Mouse (Mus musculus) heart, embryonic 10.5 days (tissue): ENCODE results near the gene Tex29. TPM values are rescaled to one million over a fixed set of nuclear protein-coding genes. Genes with fewer than 3 reads are reported as not detected.

Source experiments
- DNase-seq: peaks from one replicate; pipeline ENCODE4 v3.0.0-alpha.2; 2017; ENCODE audit warnings: low spot score
- H3K27ac ChIP-seq: fragments of 300-500 bp; sonication (generic); 2 replicates; pipeline ENCODE4 v1.5.1; 2016; ENCODE audit warnings: mild to moderate bottlenecking
- H3K27me3 ChIP-seq: fragments of 300-500 bp; sonication (generic); 2 replicates; pipeline ENCODE4 v1.6.1; 2016; ENCODE audit warnings: mild to moderate bottlenecking; ENCODE audit not compliant: poor library complexity, insufficient read depth, severe bottlenecking
- H3K36me3 ChIP-seq: fragments of 300-500 bp; sonication (generic); 2 replicates; pipeline ENCODE4 v1.6.1; 2016; ENCODE audit warnings: mild to moderate bottlenecking, moderate library complexity
- H3K4me1 ChIP-seq: fragments of 300-500 bp; sonication (generic); 2 replicates; pipeline ENCODE4 v1.6.1; 2016; ENCODE audit warnings: mild to moderate bottlenecking
- H3K4me3 ChIP-seq: fragments of 300-500 bp; sonication (generic); 2 replicates; pipeline ENCODE4 v1.5.1; 2016; ENCODE audit warnings: mild to moderate bottlenecking, moderate library complexity
- H3K9me3 ChIP-seq: fragments of 300-500 bp; sonication (generic); 2 replicates; pipeline ENCODE4 v1.6.1; 2016; ENCODE audit warnings: mild to moderate bottlenecking, moderate library complexity
- WGBS: fragments of 180-500 bp; shearing (Covaris S2); methylation state at CpG from one replicate; pipeline ENCODE4 v1.1.7; 2016; 5-methylcytosine and 5-hydroxymethylcytosine counted together
- polyA plus RNA-seq: library from polyadenylated mRNA; unstranded; fragments of >200 nt; fragmentation: Nextera tagmentation; extraction: Ambion mirVana; gene quantifications from 2 replicates; pipeline ENCODE4 v1.2.1, GENCODE M21; 2016

Gene Tex29
- polyA plus RNA-seq, 1 experiment from 2014 or later, result not detected

DNA sequence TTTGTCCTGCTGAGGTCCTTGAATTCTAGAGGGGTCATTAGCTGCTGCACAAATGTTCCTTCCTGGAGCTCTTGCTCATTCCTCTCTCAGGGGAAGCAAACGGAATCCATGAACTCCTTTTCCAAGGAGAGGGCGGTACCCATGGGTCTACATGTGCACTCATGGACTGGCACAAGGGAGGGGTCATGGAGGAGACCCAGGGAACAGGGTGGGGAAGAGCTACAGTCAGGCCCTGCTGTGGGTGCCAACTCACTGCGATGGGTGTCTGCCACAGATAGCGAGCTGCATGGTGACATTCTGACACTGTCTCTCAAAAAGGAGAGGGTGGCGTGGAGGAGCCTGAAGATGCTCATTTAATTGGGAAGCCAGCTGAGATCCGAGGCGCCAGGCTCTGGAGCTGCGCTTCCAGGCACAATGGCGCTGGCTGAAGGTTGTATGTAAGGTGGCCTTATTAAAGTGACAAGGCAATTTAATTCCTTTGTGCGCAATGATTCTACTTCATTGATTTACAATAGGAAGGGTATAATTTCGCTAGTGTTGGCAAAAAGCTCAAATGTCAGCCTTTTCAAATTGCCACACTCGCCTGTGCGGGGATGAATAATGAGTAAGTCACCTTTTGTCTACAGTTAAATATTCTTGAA is 55.9 kb downstream of the Tex29 start:
- peaks cover 21% of the 10 kb centered on the region; the same call in 1 of the 2 replicates for H3K27me3 ChIP-seq
- WGBS, result 86% methylated on average over 13 of the region's 13 CpGs

DNA sequence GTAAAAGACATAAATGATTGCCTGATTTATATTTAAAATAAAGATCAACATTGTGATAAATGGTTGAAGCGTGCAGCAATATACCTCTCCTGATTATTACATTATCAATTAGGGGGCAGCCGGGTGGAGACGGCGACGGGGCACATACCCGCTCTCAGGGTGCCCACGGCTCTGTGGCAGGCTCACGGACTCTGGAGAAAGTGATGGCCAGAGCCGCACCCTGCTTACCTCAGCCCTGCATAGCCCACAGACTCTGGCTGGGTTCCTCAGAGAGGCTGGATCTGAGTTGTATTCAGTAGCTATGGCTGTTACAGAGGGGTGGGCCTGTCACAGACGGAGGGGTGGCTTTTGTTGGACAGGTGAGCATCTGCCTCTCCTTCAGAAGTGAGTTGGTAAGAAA is 56.4 kb downstream of the Tex29 start:
- Histone ChIP-seq H3K9me3 (no peaks in the 10 kb centered on the region), H3K27ac (no peak overlapping the region), H3K4me1 (no peaks in the 10 kb centered on the region), H3K27me3 (peaks cover 21% of the 10 kb centered on the region; the same call in 1 of the 2 replicates), H3K4me3 (no peak overlapping the region), H3K36me3 (no peaks in the 10 kb centered on the region)
- no peak for DNase-seq
- 86% methylated on average over 10 of the region's 10 CpGs for WGBS

More for the DNA sequence above, 55.9 kb downstream of the Tex29 start:
- no peak for DNase-seq
- Histone ChIP-seq H3K27ac (no peak overlapping the region), H3K4me1 (no peaks in the 10 kb centered on the region), H3K9me3 (no peaks in the 10 kb centered on the region), H3K4me3 (no peak overlapping the region), H3K36me3 (no peaks in the 10 kb centered on the region)

DNA sequence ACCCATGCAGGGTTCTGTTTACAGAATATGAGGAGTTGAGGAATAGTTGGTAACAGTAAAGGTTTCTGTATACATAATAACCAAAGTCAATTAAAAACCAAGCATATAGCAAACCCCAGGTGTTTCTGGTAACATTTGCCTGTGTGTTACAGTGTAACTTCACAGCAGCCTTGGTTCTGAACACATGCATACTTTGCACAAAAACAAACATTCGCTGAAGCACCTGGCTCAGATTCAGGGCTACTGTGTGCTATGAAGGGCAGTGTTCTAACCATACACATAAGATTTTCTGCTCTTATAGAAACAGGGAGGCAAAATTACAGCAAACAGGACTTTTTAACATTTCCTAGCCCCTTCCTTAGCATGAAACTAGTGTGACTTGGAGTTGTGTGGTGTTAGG is 58.5 kb downstream of the Tex29 start:
- 77% methylated on average over 1 of the region's 1 CpGs for WGBS
- H3K27me3 ChIP-seq, result peaks cover 27% of the 10 kb centered on the region; the same call in 1 of the 2 replicates
- H3K27ac ChIP-seq, result no peak overlapping the region
- no peak for DNase-seq
- no peaks in the 10 kb centered on the region for H3K9me3 ChIP-seq
- no peak overlapping the region for H3K4me3 ChIP-seq
- H3K4me1 ChIP-seq, result no peaks in the 10 kb centered on the region
- H3K36me3 ChIP-seq, result no peaks in the 10 kb centered on the region

Other genes starting within 250 kb of the Tex29 start
- 69.4 and 91.2 TPM in 2 replicates for gene Ankrd10, start 204.7 kb upstream of the Tex29 start, polyA plus RNA-seq
- not detected in 2 replicates for gene 1700016D06Rik, start 139.4 kb upstream of the Tex29 start, polyA plus RNA-seq
- 47.5 and 61.3 TPM in 2 replicates for gene Arhgef7, start 112.8 kb upstream of the Tex29 start, polyA plus RNA-seq